Mouse (Mus musculus) monocyte, adult 59 days (primary cell): ENCODE data around the gene Hist2h2ac. TPM values are rescaled to one million over a fixed set of nuclear protein-coding genes. Genes with fewer than 3 reads are reported as not detected.

ENCODE experiments used
- total RNA-seq, 2 experiments: library from RNA; stranded (reverse); gene quantifications; one replicate each; pipeline ENCODE4 v1.2.4; 2023

The Hist2h2ac gene
- total RNA-seq, 2 experiments from 2014 or later = 100 to 108 TPM

Other genes with a start within 250 kb of the Hist2h2ac start
- 100 to 1,000 TPM; 241 to 254 TPM for gene Plekho1, start 224.9 kb downstream of the Hist2h2ac start, total RNA-seq
- 10 to 100 TPM; 21.1 to 30.0 TPM for gene Vps45, start 162.4 kb downstream of the Hist2h2ac start, total RNA-seq
- 1 to 10 TPM; 6.0 to 6.3 TPM for gene Otud7b, start 116.4 kb downstream of the Hist2h2ac start, total RNA-seq
- gene Mtmr11, start 58.9 kb downstream of the Hist2h2ac start, total RNA-seq = not detected
- gene Sf3b4, start 48.5 kb downstream of the Hist2h2ac start, total RNA-seq = 10 to 100 TPM; 45.2 to 48.2 TPM
- under 1 TPM in 1 of 2 experiments, not detected in 1; 0.24 TPM for gene Sv2a, start 39.7 kb downstream of the Hist2h2ac start, total RNA-seq
- 10 to 100 TPM in 1 of 2 experiments, 1 to 10 TPM in 1; 7.4 to 11.4 TPM for gene Bola1, start 1.2 kb downstream of the Hist2h2ac start, total RNA-seq
- 1 to 10 TPM; 4.4 to 6.6 TPM for gene Hist2h2ab, start 1.0 kb downstream of the Hist2h2ac start, total RNA-seq
- gene Hist2h2be, start 239 bp upstream of the Hist2h2ac start, total RNA-seq = 1 to 10 TPM; 3.4 to 4.3 TPM
- 1 to 10 TPM; 2.3 to 3.4 TPM for gene Hist2h3c2, start 18.2 kb upstream of the Hist2h2ac start, total RNA-seq
- gene Hist2h2aa2, start 19.4 kb upstream of the Hist2h2ac start, total RNA-seq = 100 to 1,000 TPM; 822 to 823 TPM
- 10 to 100 TPM; 11.2 to 22.3 TPM for gene Hist2h2aa1, start 24.6 kb upstream of the Hist2h2ac start, total RNA-seq
- not detected for gene Hist2h3c1, start 25.8 kb upstream of the Hist2h2ac start, total RNA-seq
- gene Hist2h4, start 42.4 kb upstream of the Hist2h2ac start, total RNA-seq = 10 to 100 TPM; 33.3 to 34.7 TPM
- 100 to 1,000 TPM; 137 to 151 TPM for gene Hist2h3b, start 47.8 kb upstream of the Hist2h2ac start, total RNA-seq
- gene Hist2h2bb, start 48.9 kb upstream of the Hist2h2ac start, total RNA-seq = 100 to 1,000 TPM; 161 to 180 TPM
- gene Fcgr1, start 73.1 kb upstream of the Hist2h2ac start, total RNA-seq = 10 to 100 TPM; 30.3 to 40.7 TPM
- not detected for gene BC107364, start 231.4 kb upstream of the Hist2h2ac start, total RNA-seq